Mouse (Mus musculus) kidney, adult 11 months (tissue): Measurements from ENCODE around the gene Cyp2t4.

Experiments
- DNase-seq: peaks from one replicate; pipeline ENCODE4 v3.0.0; 2022

Gene Cyp2t4

GRCm38 (mm10) chr7:27185986-27186385, 32.5 kb downstream of the Cyp2t4 start:
- DNase-seq: peak; percentile 50

GRCm38 (mm10) chr7:27189271-27189931, 35.9 kb downstream of the Cyp2t4 start:
- no peak for DNase-seq

- no peak for DNase-seq
Measured at GRCm38 (mm10) chr7:27192434-27192833, 38.9 kb downstream of the Cyp2t4 start.

GRCm38 (mm10) chr7:27193731-27194130, 40.2 kb downstream of the Cyp2t4 start:
- no peak for DNase-seq

- DNase-seq: peak; percentile 100
Measured at GRCm38 (mm10) chr7:27195681-27196611, 42.4 kb downstream of the Cyp2t4 start, which contains the start of the genes BC024978 and Snrpa. TSS of gene BC024978 (plus strand) at chr7:27195781. TSS of gene Snrpa (minus strand) at chr7:27196271.

GRCm38 (mm10) chr7:27197136-27197535, 43.6 kb downstream of the Cyp2t4 start:
- DNase-seq: no peak

GRCm38 (mm10) chr7:27197634-27198033, 44.1 kb downstream of the Cyp2t4 start:
- DNase-seq: no peak

- DNase-seq: no peak
Measured at GRCm38 (mm10) chr7:27198355-27198754, 44.8 kb downstream of the Cyp2t4 start.

- no peak for DNase-seq
Measured at GRCm38 (mm10) chr7:27198779-27199178, 45.3 kb downstream of the Cyp2t4 start.

- no peak for DNase-seq
Measured at GRCm38 (mm10) chr7:27203730-27204449, 50.4 kb downstream of the Cyp2t4 start.
